Mouse (Mus musculus) T-helper 17 cell (primary cell): ENCODE data around the gene Hpn.

ENCODE experiments used
- in situ Hi-C, 2 experiments: fragments of 300-600 bp; cut with MboI, MseI; formaldehyde crosslinking; loops; 1 replicate in 1 of 2; 2 replicates in 1 of 2; pipeline ENCODE4 v1.15.1; 2025; ENCODE audit warnings: high pct_unique_total_duplicates in 2 of 2

Gene Hpn

GRCm38 (mm10) chr7:31082831-31083588 lies 32.1 kb downstream of the Hpn start:
- in situ Hi-C loops: no loop called here

GRCm38 (mm10) chr7:31082106-31082505 lies 33.0 kb downstream of the Hpn start:
- in situ Hi-C loops: no loop called here

- in situ Hi-C loops: no loop called here
Observed at GRCm38 (mm10) chr7:31081106-31081505, 34.0 kb downstream of the Hpn start.

- in situ Hi-C loops: no loop called here
Observed at GRCm38 (mm10) chr7:31080611-31081010, 34.5 kb downstream of the Hpn start.

- in situ Hi-C loops: no loop called here
Observed at GRCm38 (mm10) chr7:31079670-31080069, 35.4 kb downstream of the Hpn start.

GRCm38 (mm10) chr7:31077885-31078445 lies 37.1 kb downstream of the Hpn start:
- in situ Hi-C loops: no loop called here

GRCm38 (mm10) chr7:31077470-31077869 lies 37.6 kb downstream of the Hpn start:
- in situ Hi-C loops: no loop called here

GRCm38 (mm10) chr7:31076492-31076891 lies 38.6 kb downstream of the Hpn start, which contains the start of gene Fxyd3:
Fxyd3 (minus strand) TSS chr7:31076704.
- in situ Hi-C loops: no loop called here

- in situ Hi-C loops: no loop called here
Observed at GRCm38 (mm10) chr7:31074713-31075069, 40.4 kb downstream of the Hpn start.

- in situ Hi-C loops: no loop called here
Observed at GRCm38 (mm10) chr7:31074061-31074712, 40.9 kb downstream of the Hpn start.

- in situ Hi-C loops: no loop called here
Observed at GRCm38 (mm10) chr7:31073546-31073945, 41.5 kb downstream of the Hpn start.

- in situ Hi-C loops: no loop called here
Observed at GRCm38 (mm10) chr7:31072326-31072725, 42.8 kb downstream of the Hpn start.

- in situ Hi-C loops: no loop called here
Observed at GRCm38 (mm10) chr7:31070324-31070723, 44.8 kb downstream of the Hpn start.

- in situ Hi-C loops: no loop called here
Observed at GRCm38 (mm10) chr7:31069491-31069890, 45.6 kb downstream of the Hpn start.

- in situ Hi-C loops: no loop called here
Observed at GRCm38 (mm10) chr7:31067836-31068235, 47.3 kb downstream of the Hpn start.

GRCm38 (mm10) chr7:31063074-31063560 lies 52.0 kb downstream of the Hpn start:
- in situ Hi-C loops: loop anchor here in 1 of 2 experiments (5.0 kb wide), 1 partner anchor 34 kb away; no protein-coding TSS in a partner anchor

GRCm38 (mm10) chr7:31060621-31061010 lies 54.5 kb downstream of the Hpn start:
- in situ Hi-C loops: loop anchor here in 1 of 2 experiments (5.0 kb wide), 1 partner anchor 37 kb away; no protein-coding TSS in a partner anchor

- in situ Hi-C loops: loop anchor here in 1 of 2 experiments (5.0 kb wide), 1 partner anchor 37 kb away; no protein-coding TSS in a partner anchor
Observed at GRCm38 (mm10) chr7:31059919-31060620, 55.0 kb downstream of the Hpn start.

- in situ Hi-C loops: no loop called here
Observed at GRCm38 (mm10) chr7:31059108-31059507, 56.0 kb downstream of the Hpn start, which contains the start of gene Lgi4. Lgi4 (plus strand) TSS chr7:31059342.

GRCm38 (mm10) chr7:31058211-31058610 lies 56.9 kb downstream of the Hpn start:
- in situ Hi-C loops: no loop called here

GRCm38 (mm10) chr7:31057730-31058129 lies 57.4 kb downstream of the Hpn start:
- in situ Hi-C loops: no loop called here

GRCm38 (mm10) chr7:31057071-31057470 lies 58.0 kb downstream of the Hpn start, which contains the start of gene Fxyd1:
Fxyd1 (minus strand) TSS chr7:31057199.
- in situ Hi-C loops: no loop called here
